Mouse (Mus musculus) thymus, postnatal 25 days (tissue): Measurements from ENCODE around the gene Tlr9.

Experiments used
- DNase-seq: peaks from one replicate; pipeline ENCODE4 v3.0.0; 2022

The Tlr9 gene

DNA sequence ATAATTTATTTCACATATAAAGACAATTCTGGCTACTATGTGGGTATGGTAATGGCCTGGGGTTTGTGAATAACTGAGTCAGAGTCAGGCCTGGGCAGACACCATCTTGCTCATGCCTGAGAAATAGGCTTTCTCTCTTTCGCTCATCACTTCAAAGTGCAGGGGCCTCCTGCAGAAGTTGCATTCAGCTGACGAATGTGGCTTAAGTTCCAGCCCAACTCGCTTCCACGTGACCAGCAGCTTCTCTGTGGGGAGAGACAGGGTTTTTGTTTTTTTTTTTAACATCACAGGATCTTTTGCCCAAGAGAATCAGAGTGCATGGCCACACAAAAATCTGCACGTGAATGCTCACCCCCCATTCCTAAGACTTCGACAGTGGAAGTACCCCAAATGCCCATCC lies 11.6 kb downstream of the Tlr9 start:
- DNase-seq: no peak

DNA sequence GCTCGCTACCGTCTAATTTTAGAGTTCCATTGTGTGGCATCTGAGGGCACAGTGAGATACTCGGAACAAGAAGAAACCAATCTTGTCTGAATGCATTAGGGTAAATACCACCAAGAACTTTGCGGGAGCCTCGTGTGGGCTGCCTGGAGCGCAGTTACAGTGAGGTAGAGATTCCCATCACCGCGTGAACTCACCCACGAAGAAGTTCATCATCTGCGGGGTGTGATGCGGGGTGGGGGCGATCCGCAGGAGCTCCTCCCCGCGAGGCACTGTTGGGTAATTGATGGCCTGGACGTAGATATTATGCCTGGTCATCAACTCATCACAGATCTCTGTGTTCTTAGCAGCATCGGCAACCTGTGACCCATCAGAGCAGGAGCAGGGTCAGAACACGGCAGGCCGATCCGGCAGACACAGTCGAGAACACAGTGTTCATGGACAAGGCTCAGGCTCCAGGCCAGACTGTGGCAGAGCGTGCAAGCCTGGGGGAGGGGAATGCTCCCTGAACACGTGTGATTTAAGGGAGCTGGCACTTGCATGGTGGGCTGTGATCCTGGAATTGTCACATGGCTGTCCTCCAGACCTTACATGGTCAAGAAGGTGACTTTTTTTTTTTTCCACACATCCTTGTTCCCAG lies 12.9 kb downstream of the Tlr9 start:
- no peak for DNase-seq

GRCm38 (mm10) chr9:106236156-106236817 lies 13.9 kb downstream of the Tlr9 start:
- no peak for DNase-seq

- DNase-seq: no peak
Observed at GRCm38 (mm10) chr9:106236818-106237211, 14.4 kb downstream of the Tlr9 start.

DNA sequence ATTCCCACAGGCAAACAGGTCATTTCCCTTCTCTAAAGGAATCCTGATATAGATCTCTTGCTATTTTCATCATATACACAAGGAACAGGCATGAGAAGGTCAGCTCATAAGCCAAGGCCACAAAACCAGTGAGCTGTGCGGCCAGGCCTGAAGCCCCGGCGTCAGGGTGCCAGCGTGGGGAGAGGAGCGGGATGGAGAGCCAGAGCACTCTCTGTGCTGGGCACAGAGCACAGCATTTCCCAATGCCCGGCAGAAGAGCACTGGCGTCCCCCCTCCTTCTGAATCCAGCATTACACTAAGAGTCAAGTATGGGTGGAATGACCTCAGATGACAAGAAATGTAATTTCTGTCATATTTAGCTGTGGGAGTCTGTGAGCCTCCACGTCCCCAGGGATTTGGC lies 15.0 kb downstream of the Tlr9 start:
- DNase-seq: no peak

- DNase-seq: no peak
Observed at GRCm38 (mm10) chr9:106237878-106238277, 15.5 kb downstream of the Tlr9 start.

DNA sequence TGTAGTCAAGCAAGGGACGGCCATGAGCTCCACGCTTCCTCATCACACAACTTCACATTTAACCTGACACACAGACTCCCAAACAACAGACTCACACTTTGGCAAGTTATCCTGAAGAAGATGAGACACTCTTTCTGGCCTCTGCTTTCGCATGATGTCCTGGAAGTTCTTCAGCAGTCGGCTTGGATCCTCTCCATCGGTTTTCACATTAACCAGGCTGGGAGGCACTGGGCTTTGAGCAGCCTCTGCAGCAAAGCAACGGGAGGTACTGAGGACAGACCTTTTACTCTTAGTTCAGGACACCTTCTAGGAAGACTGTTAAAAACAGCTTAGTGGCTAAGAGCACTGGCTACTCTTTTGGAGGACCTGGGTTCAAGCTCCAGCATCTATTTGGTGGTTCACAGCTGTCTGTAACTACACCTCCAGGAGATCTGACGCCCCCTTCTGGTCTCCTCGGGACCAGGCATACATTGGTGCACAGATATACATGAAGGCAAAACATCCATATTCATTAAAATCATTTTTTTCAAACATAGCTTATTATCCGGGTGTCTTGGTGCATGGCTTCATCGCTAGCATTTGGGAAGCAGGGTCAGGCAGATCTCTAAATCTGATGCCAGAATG lies 19.3 kb downstream of the Tlr9 start:
- DNase-seq: no peak

- DNase-seq: no peak
Observed at GRCm38 (mm10) chr9:106242813-106243488, 20.6 kb downstream of the Tlr9 start.

DNA sequence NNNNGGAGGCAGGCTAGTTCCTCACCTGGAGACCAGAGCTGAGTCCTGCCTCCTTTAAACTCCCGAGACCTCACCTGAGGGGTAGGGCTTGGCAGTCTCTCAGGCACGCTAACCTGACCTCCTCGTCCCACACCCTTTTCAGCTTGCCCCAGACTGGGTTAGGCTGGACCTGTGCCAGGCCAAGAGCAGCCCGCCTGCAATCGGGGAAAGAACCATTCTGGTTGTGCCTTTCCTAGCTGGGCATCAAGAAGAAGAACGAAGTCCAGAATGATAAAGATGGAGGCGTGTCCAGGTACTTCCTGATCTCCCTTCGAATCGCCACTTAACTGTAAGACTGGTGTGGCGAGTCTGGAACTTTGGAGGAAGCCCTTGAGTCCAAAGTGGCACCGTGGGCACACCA lies 27.2 kb downstream of the Tlr9 start:
- no peak for DNase-seq

DNA sequence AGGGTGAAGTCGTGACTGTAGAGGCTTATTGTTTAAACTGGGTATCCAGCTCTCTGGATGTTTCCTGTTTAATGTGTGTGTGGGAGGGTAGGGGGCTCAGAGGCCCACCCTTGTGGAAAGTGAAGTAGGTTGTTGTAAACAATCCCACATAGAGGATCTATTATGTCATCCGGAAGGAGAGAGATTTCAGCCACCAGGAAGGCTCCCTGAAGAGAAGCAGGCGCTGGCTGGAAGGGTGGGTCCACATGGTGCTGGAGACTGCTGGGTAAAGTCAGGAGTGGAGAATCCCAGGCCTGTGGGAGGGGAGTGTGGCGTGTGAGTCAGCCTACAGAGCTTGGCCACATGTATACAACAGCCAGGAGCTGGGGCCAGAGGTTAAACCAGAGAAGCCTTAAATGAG lies 27.8 kb downstream of the Tlr9 start:
- DNase-seq: no peak

DNA sequence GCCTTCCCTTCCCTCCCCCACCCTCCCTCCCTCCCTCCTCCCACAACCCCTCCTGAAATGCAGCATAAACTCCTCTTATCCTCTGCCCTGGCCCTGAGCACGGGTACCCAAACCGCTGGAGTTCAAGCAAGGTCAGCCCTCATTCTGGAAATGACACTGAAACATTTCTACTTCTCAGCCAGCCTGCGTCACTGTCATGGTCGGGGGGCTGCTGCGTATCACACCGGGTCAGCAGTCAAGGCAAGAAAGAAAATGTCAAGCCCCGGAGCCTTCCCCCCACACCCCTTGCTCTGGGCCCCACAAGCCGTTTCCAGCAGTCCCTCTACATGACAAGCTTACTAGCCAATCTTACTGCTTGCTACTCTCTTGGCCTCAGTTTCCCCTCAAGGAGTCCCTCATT lies 28.7 kb downstream of the Tlr9 start:
- DNase-seq: no peak

DNA sequence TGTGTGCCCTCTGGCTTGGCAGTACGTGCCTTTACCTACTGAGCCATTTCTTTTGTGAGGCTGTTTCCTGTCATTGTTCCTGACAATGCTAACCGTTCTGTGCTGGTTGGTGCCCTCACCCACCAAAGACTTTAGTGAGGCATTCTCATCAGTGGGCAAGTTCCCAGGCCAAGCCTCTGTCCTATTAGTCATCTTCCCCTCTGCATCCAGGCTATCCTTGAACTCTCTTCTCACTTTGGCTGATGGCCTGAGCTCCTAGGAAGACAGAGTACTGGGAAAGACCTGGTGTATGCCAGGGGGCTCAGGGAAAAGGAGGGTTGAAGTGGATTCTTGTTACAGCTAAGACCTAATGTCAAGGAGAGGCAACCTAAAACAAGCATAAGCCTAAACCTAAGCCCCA lies 31.6 kb downstream of the Tlr9 start:
- DNase-seq: no peak

GRCm38 (mm10) chr9:106258412-106258811 lies 36.0 kb downstream of the Tlr9 start:
- no peak for DNase-seq

DNA sequence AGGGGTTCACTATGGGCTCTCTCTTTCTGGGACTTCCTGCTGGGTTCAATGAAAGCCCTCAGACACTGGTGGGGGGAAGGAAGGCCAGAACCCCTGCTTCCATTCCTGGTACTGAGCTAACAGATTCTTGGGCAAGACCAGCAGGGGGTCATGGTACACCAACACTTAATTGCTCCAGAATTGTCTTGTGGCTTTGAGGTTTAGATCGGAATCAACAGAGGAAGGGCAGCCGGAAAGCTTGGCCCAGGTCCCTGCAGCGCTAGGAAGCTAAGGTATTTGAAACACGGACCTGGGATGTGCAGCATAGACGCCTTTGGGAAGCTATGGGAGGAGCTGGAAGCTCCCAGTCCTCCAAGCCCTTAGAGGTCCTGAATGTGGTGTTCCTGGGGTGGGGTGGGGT lies 36.6 kb downstream of the Tlr9 start:
- no peak for DNase-seq

GRCm38 (mm10) chr9:106261058-106261457 lies 38.7 kb downstream of the Tlr9 start:
- no peak for DNase-seq

- no peak for DNase-seq
Observed at GRCm38 (mm10) chr9:106261491-106261890, 39.1 kb downstream of the Tlr9 start.

- DNase-seq: no peak
Observed at GRCm38 (mm10) chr9:106262075-106262474, 39.7 kb downstream of the Tlr9 start.

GRCm38 (mm10) chr9:106263381-106263924 lies 41.1 kb downstream of the Tlr9 start:
- no peak for DNase-seq

GRCm38 (mm10) chr9:106265358-106266075 lies 43.1 kb downstream of the Tlr9 start:
- DNase-seq: no peak

DNA sequence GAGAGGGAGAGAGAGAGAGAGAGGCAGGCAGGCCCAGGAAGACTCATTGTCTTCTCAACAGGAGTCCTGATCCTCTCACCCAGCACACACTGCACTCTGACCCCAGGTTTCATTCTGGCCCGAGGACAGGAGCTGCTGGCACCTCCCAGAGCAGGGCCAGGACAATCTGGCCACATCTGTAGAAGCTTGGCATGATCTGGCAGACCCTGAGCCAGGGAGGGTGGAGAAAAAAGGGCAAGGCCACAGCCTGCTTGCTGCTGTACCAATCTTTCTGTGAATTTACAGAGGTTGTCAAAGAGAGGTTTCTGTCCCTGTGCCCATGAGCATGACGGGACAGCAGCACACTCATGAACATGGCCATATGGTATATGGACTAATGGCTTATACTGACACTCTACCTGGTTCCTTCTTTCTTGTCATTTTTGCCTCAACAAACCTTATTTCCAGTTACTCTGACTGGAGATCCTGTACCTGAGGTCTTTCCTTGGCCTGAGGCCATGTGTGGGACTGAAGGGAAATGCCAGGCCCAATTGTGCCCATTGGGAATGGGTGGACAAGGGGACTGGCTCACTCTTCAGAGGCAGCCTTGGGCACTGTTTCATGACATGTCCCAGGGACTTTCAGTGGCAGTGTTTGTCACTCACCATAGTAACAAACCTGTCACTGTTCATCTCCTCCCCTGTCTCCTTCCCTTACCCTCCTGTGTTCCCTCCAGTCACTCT lies 44.7 kb downstream of the Tlr9 start:
- DNase-seq: no peak

- DNase-seq: no peak
Observed at GRCm38 (mm10) chr9:106268421-106268820, 46.0 kb downstream of the Tlr9 start.

DNA sequence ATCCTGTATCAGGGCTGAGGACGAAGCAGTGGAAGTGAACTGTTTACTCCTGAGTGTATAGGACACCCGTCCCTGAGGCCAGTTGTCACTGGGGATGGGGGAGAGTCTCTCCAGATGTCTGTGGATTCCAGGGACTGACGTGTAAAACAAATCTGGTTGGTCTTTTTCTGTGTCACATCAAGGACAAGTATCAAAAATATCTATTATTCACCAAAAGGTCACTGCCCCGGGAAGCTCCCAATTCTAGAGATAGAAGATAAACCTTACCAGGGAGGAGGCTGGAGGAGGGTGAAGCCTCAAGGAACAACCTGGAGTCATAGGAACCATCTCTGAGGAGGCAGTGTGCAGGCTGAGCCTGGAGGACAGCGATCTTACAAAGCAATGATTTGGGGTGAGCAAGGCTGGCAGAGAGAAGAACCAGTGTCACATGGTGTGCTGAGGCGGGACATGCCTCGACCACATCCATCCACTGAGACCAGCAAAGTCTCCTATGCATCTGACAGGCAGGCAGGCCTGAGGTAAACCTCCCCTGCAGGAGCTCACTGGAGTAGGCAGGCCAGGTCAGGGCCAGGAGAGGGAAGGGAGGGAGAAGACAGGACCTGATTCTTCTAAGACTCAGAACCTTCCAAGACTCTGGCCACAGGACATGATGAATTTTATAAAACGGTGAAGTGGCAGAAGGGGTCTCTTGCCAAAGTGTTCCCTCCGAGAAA lies 46.8 kb downstream of the Tlr9 start:
- no peak for DNase-seq
